Mouse (Mus musculus) heart, embryonic 14.5 days (tissue): Measurements from ENCODE around the gene Btk. TPM values are rescaled to one million over a fixed set of nuclear protein-coding genes. Genes with fewer than 3 reads are reported as not detected.

ENCODE experiments used
- ATAC-seq: fragments of 200-750 bp; cut with Nextera tagmentation; 2 replicates; pipeline ENCODE4 v1.8.0; 2017; ENCODE audit warnings: low read depth, moderate TSS enrichment; ENCODE audit not compliant: insufficient number of reproducible peaks, insufficient read depth, low FRiP score
- H3K27ac ChIP-seq, 2 experiments: fragments of 200-500 bp in 1 of 2; fragments of 300-500 bp in 1 of 2; sonication (generic) in 1 of 2; replicated peaks in 1 of 2; 2 replicates each; pipeline ENCODE4 v1.5.1; 2012 to 2014; ENCODE audit warnings: low read depth in 2 of 2, low read length in 2 of 2, control low read depth in 1 of 2, mild to moderate bottlenecking in 1 of 2, mixed read lengths in 1 of 2; ENCODE audit not compliant: control insufficient read depth in 1 of 2, insufficient read depth in 1 of 2
- H3K27me3 ChIP-seq: fragments of 300-500 bp; sonication (generic); 2 replicates; pipeline ENCODE4 v1.6.1; 2014; ENCODE audit warnings: mild to moderate bottlenecking, low read length, control low read depth; ENCODE audit not compliant: control insufficient read depth, insufficient read depth
- H3K36me3 ChIP-seq: fragments of 300-500 bp; sonication (generic); 2 replicates; pipeline ENCODE4 v1.6.1; 2014; ENCODE audit warnings: mild to moderate bottlenecking, control low read depth, low read length, mixed read lengths; ENCODE audit not compliant: control insufficient read depth, insufficient read depth
- H3K4me1 ChIP-seq, 2 experiments: fragments of 200-500 bp in 1 of 2; fragments of 300-500 bp in 1 of 2; sonication (generic) in 1 of 2; 2 replicates each; pipeline ENCODE4 v1.6.1; 2012 to 2014; ENCODE audit warnings: low read length in 2 of 2, control low read depth in 1 of 2, mixed read lengths in 1 of 2; ENCODE audit not compliant: control insufficient read depth in 2 of 2, insufficient read depth in 2 of 2
- H3K4me2 ChIP-seq: fragments of 300-500 bp; sonication (generic); 2 replicates; pipeline ENCODE4 v1.6.1; 2014; ENCODE audit warnings: mild to moderate bottlenecking, low read length
- H3K4me3 ChIP-seq, 2 experiments: fragments of 200-500 bp in 1 of 2; fragments of 300-500 bp in 1 of 2; sonication (generic) in 1 of 2; 2 replicates each; pipeline ENCODE4 v1.5.1; 2012 to 2014; ENCODE audit warnings: low read length in 2 of 2, mild to moderate bottlenecking in 2 of 2, control low read depth in 1 of 2, low read depth in 1 of 2, moderate library complexity in 1 of 2; ENCODE audit not compliant: control insufficient read depth in 1 of 2, insufficient read depth in 1 of 2
- H3K9ac ChIP-seq: fragments of 300-500 bp; sonication (generic); 2 replicates; pipeline ENCODE4 v1.6.1; 2014; ENCODE audit warnings: mild to moderate bottlenecking, low read length
- H3K9me3 ChIP-seq: fragments of 300-500 bp; sonication (generic); 2 replicates; pipeline ENCODE4 v1.6.1; 2016; ENCODE audit warnings: low read length, control low read depth; ENCODE audit not compliant: control insufficient read depth
- WGBS: fragments of 180-500 bp; shearing (Covaris S2); extraction: QIAGEN DNeasy Blood & Tissue Kit; methylation state at CpG from one replicate; pipeline ENCODE4 v1.1.7; 2014; 5-methylcytosine and 5-hydroxymethylcytosine counted together
- polyA plus RNA-seq: library from polyadenylated mRNA; unstranded; fragments of >200 nt; fragmentation: Nextera tagmentation; extraction: Ambion mirVana; gene quantifications from 2 replicates; pipeline ENCODE4 v1.2.1, GENCODE M21; 2014

Btk gene
- polyA plus RNA-seq, 1 experiment from 2014 or later = 0.61 TPM

- Histone ChIP-seq H3K27ac (no peak overlapping the region), H3K27me3 (no peaks in the 10 kb centered on the region), H3K9me3 (no peaks in the 10 kb centered on the region), H3K36me3 (no peaks in the 10 kb centered on the region), H3K4me2 (no peak overlapping the region), H3K4me3 (no peak overlapping the region), H3K4me1 (no peaks in the 10 kb centered on the region), H3K9ac (no peak overlapping the region)
- 64% methylated on average over 4 of the region's 4 CpGs for WGBS
- no peak for ATAC-seq
Measured at GRCm38 (mm10) chrX:134523772-134524171, 59.6 kb downstream of the Btk start.

- no peak overlapping the region for H3K9ac ChIP-seq
- no peak overlapping the region for H3K27ac ChIP-seq
- no peaks in the 10 kb centered on the region for H3K4me1 ChIP-seq
- no peaks in the 10 kb centered on the region for H3K36me3 ChIP-seq
- WGBS = 24% methylated on average over 1 of the region's 2 CpGs
- no peaks in the 10 kb centered on the region for H3K27me3 ChIP-seq
- H3K4me2 ChIP-seq = no peak overlapping the region
- no peaks in the 10 kb centered on the region for H3K9me3 ChIP-seq
- no peak for ATAC-seq
- no peak overlapping the region for H3K4me3 ChIP-seq
Measured at GRCm38 (mm10) chrX:134509473-134509872, 73.9 kb downstream of the Btk start.

GRCm38 (mm10) chrX:134507977-134508376 lies 75.4 kb downstream of the Btk start:
- Histone ChIP-seq H3K4me3 (no peak overlapping the region), H3K9me3 (no peaks in the 10 kb centered on the region), H3K27me3 (no peaks in the 10 kb centered on the region), H3K9ac (no peak overlapping the region), H3K27ac (no peak overlapping the region), H3K36me3 (no peaks in the 10 kb centered on the region), H3K4me1 (no peaks in the 10 kb centered on the region), H3K4me2 (no peak overlapping the region)
- no peak for ATAC-seq
- 70% methylated on average over 6 of the region's 6 CpGs for WGBS

- no peaks in the 10 kb centered on the region for H3K36me3 ChIP-seq
- H3K4me1 ChIP-seq = no peaks in the 10 kb centered on the region
- H3K27me3 ChIP-seq = no peaks in the 10 kb centered on the region
- ATAC-seq = no peak
- H3K9me3 ChIP-seq = no peaks in the 10 kb centered on the region
- no peak overlapping the region for H3K4me2 ChIP-seq
- H3K4me3 ChIP-seq = no peak overlapping the region
- H3K27ac ChIP-seq = no peak overlapping the region
- H3K9ac ChIP-seq = no peak overlapping the region
- WGBS = 76% methylated on average over 8 of the region's 8 CpGs
Measured at GRCm38 (mm10) chrX:134500651-134501050, 82.7 kb downstream of the Btk start.

Other genes starting within 250 kb of the Btk start
- gene Drp2, start 179.0 kb downstream of the Btk start, polyA plus RNA-seq = 0.27 and 0.46 TPM in 2 replicates
- not detected in 2 replicates for gene Taf7l, start 107.1 kb downstream of the Btk start, polyA plus RNA-seq
- gene Timm8a1, start 41.7 kb downstream of the Btk start, polyA plus RNA-seq = 70.6 and 73.9 TPM in 2 replicates
- gene Rpl36a, start 2.1 kb upstream of the Btk start, polyA plus RNA-seq = 303 and 361 TPM in 2 replicates
- gene Gla, start 17.6 kb upstream of the Btk start, polyA plus RNA-seq = 2.4 and 3.2 TPM in 2 replicates
- gene Hnrnph2, start 17.6 kb upstream of the Btk start, polyA plus RNA-seq = 81.0 and 85.6 TPM in 2 replicates
- gene Armcx4, start 102.9 kb upstream of the Btk start, polyA plus RNA-seq = 4.5 and 5.0 TPM in 2 replicates
- 36.5 and 39.5 TPM in 2 replicates for gene Armcx1, start 134.4 kb upstream of the Btk start, polyA plus RNA-seq
- 15.0 and 17.7 TPM in 2 replicates for gene Armcx6, start 167.8 kb upstream of the Btk start, polyA plus RNA-seq
- 92.5 and 99.1 TPM in 2 replicates for gene Armcx3, start 173.0 kb upstream of the Btk start, polyA plus RNA-seq
- gene Armcx2, start 225.7 kb upstream of the Btk start, polyA plus RNA-seq = 59.2 and 61.9 TPM in 2 replicates